Mouse (Mus musculus) intestine, embryonic 14.5 days (tissue): ENCODE measurements around the gene Myo16. TPM values are rescaled to one million over a fixed set of nuclear protein-coding genes. Genes with fewer than 3 reads are reported as not detected.

Source experiments
- ATAC-seq: fragments of 200-750 bp; cut with Nextera tagmentation; replicated peaks from 2 replicates; pipeline ENCODE4 v1.8.0; 2017; ENCODE audit warnings: low read depth, moderate number of reproducible peaks, moderate TSS enrichment, moderate library complexity; ENCODE audit not compliant: low FRiP score, low TSS enrichment
- DNase-seq: peaks from one replicate; pipeline ENCODE4 v3.0.0-alpha.2; 2018; ENCODE audit warnings: low spot score
- H3K27ac ChIP-seq: fragments of 300-500 bp; sonication (generic); 2 replicates; pipeline ENCODE4 v1.5.1; 2014; ENCODE audit warnings: low read depth, mild to moderate bottlenecking, control low read depth
- H3K27me3 ChIP-seq: fragments of 300-500 bp; sonication (generic); replicated peaks from 2 replicates; pipeline ENCODE4 v1.6.1; 2014; ENCODE audit warnings: low read length, control low read depth; ENCODE audit not compliant: control insufficient read depth, insufficient read depth
- H3K36me3 ChIP-seq: fragments of 300-500 bp; sonication (generic); 2 replicates; pipeline ENCODE4 v1.6.1; 2014; ENCODE audit warnings: low read length, control low read depth; ENCODE audit not compliant: control insufficient read depth, insufficient read depth
- H3K4me1 ChIP-seq: fragments of 300-500 bp; sonication (generic); replicated peaks from 2 replicates; pipeline ENCODE4 v1.6.1; 2014; ENCODE audit warnings: low read length, control low read depth, mixed read lengths; ENCODE audit not compliant: control insufficient read depth, insufficient read depth
- H3K4me2 ChIP-seq: fragments of 300-500 bp; sonication (generic); 2 replicates; pipeline ENCODE4 v1.6.1; 2014; ENCODE audit warnings: low read length
- H3K4me3 ChIP-seq: fragments of 300-500 bp; sonication (generic); 2 replicates; pipeline ENCODE4 v1.5.1; 2014; ENCODE audit warnings: low read depth, low read length, control low read depth, mixed read lengths
- H3K9ac ChIP-seq: fragments of 300-500 bp; sonication (generic); 2 replicates; pipeline ENCODE4 v1.6.1; 2014; ENCODE audit warnings: mild to moderate bottlenecking, low read length
- H3K9me3 ChIP-seq: fragments of 300-500 bp; sonication (generic); 2 replicates; pipeline ENCODE4 v1.6.1; 2016; ENCODE audit warnings: low read length, control low read depth; ENCODE audit not compliant: control insufficient read depth
- WGBS: fragments of 180-500 bp; shearing (Covaris S2); extraction: QIAGEN DNeasy Blood & Tissue Kit; methylation state at CpG from one replicate; pipeline ENCODE4 v1.1.7; 2014; 5-methylcytosine and 5-hydroxymethylcytosine counted together
- polyA plus RNA-seq: library from polyadenylated mRNA; unstranded; fragments of >200 nt; fragmentation: Nextera tagmentation; extraction: Ambion mirVana; gene quantifications from 2 replicates; pipeline ENCODE4 v1.2.1, GENCODE M21; 2014

Myo16 gene
- polyA plus RNA-seq, 1 experiment from 2014 or later, result 0.26 TPM

DNA sequence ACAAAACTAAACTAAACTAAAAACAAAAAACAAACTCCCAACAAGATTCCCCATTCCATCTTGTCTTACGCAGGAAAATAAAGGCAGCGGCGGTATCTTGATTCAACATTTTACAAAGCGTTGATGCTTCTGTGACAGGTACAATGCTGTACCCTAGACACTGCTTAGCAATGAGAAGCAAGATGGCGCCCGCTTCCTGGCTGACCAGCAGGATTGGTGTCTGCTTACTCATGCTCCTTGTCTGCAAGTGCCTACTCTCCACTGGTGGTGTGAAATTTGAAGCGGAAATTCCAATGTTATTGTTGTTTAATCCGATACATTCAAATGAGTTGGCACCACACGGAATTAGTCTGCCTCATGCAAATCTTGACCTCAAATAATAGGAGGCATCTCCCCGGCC, 421.5 kb downstream of the Myo16 start:
- Histone ChIP-seq H3K9me3 (no peaks in the 10 kb centered on the region), H3K9ac (no peak overlapping the region), H3K27me3 (no peaks in the 10 kb centered on the region), H3K36me3 (no peaks in the 10 kb centered on the region), H3K4me1 (no peaks in the 10 kb centered on the region), H3K27ac (no peak overlapping the region), H3K4me2 (no peak overlapping the region), H3K4me3 (no peak overlapping the region)
- WGBS, result 96% methylated on average over 10 of the region's 10 CpGs
- no peak for ATAC-seq
- DNase-seq, result no peak

DNA sequence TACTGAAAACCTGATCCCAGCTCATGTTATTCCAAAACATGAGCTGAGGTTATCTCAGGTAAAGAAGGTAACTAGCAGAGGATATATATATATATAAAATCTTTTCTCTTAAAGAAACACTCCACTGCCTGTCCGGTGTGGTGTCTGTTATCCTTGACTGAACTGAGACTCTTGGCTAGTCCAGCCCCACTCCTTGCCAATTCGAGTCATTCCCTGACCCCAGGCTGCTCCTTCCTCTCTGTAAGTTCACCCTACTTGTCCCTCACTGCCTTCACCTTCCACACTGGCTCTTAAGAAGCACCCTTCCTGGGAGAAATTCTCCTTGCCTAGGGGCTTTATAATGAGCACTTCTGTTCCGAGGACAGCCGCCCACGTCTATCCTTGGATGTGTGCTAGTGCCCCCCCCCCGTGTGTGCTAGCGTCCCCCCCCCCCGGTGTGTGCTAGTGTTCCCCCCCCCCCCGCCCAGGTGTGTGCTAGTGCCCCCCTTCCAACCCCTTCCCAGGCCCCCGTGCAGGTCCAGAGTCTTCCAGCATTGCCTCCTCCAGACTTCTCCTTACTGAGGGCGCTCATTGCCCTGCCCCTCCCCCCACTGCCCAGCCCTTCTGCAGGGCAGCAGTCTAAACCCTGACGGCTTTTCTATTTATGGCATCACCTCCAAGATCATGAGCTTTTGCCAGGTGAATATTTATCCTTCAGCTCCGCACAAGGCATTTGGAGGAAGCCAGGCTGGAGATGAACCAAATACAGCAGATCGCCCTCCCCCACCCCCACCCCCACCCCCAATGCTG, 433.4 kb downstream of the Myo16 start:
- no peaks in the 10 kb centered on the region for H3K27me3 ChIP-seq
- H3K9me3 ChIP-seq, result no peaks in the 10 kb centered on the region
- no peak overlapping the region for H3K4me3 ChIP-seq
- ATAC-seq (no peak), DNase-seq (no peak)
- H3K27ac ChIP-seq, result no peak overlapping the region
- no peak overlapping the region for H3K4me2 ChIP-seq
- 22% methylated on average over 11 of the region's 14 CpGs for whole genome bisulfite sequencing
- no peaks in the 10 kb centered on the region for H3K36me3 ChIP-seq
- H3K4me1 ChIP-seq, result no peaks in the 10 kb centered on the region; the same call in 1 of the 2 replicates
- no peak overlapping the region for H3K9ac ChIP-seq

DNA sequence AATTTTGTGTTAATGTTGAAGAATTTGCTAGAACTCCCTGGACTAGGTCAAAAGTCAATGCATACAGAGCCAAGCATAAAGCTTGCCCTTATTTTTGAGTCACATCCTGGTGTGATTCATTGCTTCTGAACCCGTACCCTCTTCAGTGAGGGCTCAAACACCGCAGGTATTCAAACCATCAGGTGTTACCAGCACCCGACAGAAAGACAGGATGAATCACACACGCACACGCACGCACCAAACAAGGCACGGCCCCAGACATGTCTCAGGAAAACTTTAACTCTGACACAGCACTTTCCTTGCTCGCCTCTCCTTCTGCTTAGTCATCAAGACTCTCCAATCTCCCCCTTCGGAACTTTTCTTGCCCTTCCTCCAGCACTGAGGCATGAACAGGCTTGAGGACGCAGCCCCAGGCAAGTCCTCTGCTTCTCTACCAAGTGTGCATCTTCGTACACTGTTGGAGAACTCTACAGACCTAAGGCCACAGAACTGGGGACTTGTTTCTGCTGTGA, 435.8 kb downstream of the Myo16 start:
- Histone ChIP-seq H3K4me3 (no peak overlapping the region), H3K27ac (no peak overlapping the region), H3K4me1 (no peaks in the 10 kb centered on the region; the same call in 1 of the 2 replicates), H3K36me3 (no peaks in the 10 kb centered on the region), H3K9ac (no peak overlapping the region), H3K4me2 (no peak overlapping the region), H3K9me3 (no peaks in the 10 kb centered on the region), H3K27me3 (no peaks in the 10 kb centered on the region)
- DNase-seq (no peak), ATAC-seq (no peak)
- WGBS, result 83% methylated on average over 11 of the region's 11 CpGs

DNA sequence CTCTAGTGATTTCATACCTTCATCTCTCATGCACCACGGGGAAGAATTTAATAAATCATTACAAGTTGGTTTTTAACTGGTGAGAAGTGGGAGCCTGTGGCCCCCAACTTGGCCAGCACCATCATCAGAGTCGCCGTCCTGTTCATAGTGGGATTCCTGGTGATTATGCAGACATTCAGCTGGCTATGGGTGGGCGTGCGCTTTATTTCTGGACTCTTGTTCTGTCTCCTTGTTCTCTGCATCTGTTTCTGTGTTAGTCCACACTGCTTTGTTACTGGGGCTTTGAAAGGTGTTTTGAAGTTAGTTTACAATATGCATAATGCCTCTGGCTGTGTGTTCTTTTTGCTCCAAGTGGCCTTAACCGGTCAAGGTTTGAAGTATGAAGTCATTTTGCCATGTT, 439.2 kb downstream of the Myo16 start:
- WGBS, result 87% methylated on average over 6 of the region's 6 CpGs
- no peak for DNase-seq
- H3K4me2 ChIP-seq, result no peak overlapping the region
- H3K4me3 ChIP-seq, result no peak overlapping the region
- no peaks in the 10 kb centered on the region for H3K27me3 ChIP-seq
- H3K4me1 ChIP-seq, result no peaks in the 10 kb centered on the region
- no peaks in the 10 kb centered on the region for H3K9me3 ChIP-seq
- no peak overlapping the region for H3K27ac ChIP-seq
- ATAC-seq, result no peak
- no peaks in the 10 kb centered on the region for H3K36me3 ChIP-seq
- no peak overlapping the region for H3K9ac ChIP-seq

DNA sequence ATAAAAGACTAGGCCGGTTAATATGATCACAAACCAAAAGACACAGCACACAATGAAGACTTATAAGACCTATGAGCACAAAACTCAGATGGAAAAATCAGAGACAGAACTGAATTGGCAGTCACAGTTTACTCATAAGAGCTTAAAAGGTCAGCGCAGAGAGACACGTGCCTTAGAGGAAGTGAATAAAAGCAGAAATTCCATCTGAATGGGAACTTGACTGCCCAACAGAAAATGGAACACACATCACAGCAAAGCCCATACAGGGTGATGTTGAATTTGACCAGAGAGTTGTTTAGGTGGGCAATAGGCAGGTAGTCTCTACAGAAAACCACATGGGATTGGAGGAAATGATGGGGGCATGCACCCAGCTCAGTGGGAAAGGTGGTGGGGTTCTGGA, 442.6 kb downstream of the Myo16 start:
- Histone ChIP-seq H3K36me3 (no peaks in the 10 kb centered on the region), H3K9me3 (no peaks in the 10 kb centered on the region), H3K27ac (no peak overlapping the region), H3K4me3 (no peak overlapping the region), H3K4me2 (no peak overlapping the region), H3K9ac (no peak overlapping the region), H3K4me1 (no peaks in the 10 kb centered on the region), H3K27me3 (no peaks in the 10 kb centered on the region)
- ATAC-seq (no peak), DNase-seq (no peak)
- 85% methylated on average over 3 of the region's 3 CpGs for WGBS

DNA sequence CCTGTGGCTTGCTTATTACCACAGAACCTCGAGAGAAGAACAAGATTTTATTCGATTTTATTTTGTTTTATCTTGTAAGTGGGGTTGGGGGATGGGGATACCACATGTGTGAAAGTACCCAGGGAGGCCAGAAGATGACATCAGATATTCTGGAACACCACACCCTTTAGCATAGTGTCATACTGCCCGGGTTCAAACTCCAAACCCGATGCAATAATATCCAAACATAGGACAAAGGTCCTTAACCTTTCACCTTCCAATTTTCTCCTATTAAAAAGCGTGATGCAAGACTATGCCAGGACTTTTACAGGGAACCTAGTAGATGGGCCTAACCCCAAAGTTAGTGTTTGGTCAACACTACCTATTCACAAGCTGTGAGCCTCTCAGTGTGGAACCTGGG, 443.9 kb downstream of the Myo16 start:
- Histone ChIP-seq H3K4me1 (no peaks in the 10 kb centered on the region), H3K4me2 (no peak overlapping the region), H3K36me3 (no peaks in the 10 kb centered on the region), H3K9me3 (no peaks in the 10 kb centered on the region), H3K9ac (no peak overlapping the region), H3K27me3 (no peaks in the 10 kb centered on the region), H3K27ac (no peak overlapping the region), H3K4me3 (no peak overlapping the region)
- WGBS, result 85% methylated on average over 5 of the region's 5 CpGs
- no peak for DNase-seq
- no peak for ATAC-seq

DNA sequence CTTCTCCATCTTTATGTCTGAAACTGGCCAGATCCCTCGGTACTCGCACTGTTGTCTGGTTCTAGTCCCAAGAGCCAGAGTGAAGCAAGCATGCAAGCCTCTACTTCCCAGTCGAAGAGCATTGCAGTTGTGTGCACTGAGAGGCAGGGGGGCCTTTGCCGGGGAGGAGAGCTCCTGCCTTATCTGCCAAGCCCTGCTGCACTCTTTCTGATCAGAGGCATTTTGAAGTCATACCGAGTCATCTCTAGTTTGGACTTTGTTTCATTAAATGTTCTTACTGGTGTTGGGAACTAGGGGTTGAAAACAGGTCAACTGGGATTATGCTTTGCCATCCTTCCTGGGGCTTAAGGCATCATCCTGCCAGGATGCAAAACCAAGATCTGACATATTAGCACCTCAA, 445.2 kb downstream of the Myo16 start:
- Histone ChIP-seq H3K4me1 (no peaks in the 10 kb centered on the region), H3K27ac (no peak overlapping the region), H3K4me2 (no peak overlapping the region), H3K4me3 (no peak overlapping the region), H3K9ac (no peak overlapping the region), H3K9me3 (no peaks in the 10 kb centered on the region), H3K27me3 (no peaks in the 10 kb centered on the region), H3K36me3 (no peaks in the 10 kb centered on the region)
- ATAC-seq (no peak), DNase-seq (no peak)
- 84% methylated on average over 5 of the region's 5 CpGs for WGBS

DNA sequence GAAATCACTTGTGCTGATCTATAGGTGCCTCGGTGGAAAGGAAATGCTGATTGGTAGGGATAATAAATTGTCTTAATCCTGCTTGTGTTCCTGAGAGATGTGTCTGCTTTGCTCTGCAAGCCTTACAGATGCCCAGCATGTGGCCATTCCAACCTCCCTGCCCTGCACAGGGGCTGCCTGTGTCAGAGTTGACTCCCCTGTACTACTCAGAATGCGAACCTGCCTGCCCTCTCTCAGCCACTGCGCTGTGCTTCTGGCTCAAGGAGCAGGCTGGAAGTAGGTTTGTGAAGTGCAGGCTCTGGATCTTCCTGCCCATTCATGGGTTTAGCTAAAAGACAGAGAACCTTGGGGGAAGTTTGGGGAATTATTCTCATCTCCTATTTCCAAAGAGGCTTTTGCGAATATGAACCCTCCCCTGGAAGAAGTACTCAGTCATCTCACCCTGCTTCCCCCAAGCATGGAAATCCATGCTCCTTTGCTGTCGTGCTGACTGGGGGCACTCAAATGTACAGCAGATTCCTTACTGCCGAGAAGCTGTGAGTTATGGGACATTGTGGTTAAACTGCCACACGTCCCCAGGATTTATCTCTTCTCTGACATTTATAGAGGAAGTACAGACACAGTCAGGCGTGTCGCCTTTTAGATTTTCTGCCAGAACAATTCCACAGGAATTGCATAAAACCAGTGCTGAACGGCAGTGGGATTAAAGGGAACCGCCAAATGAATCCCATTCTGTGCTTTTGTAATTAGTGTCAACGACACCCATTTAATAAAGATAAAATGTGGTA, 452.5 kb downstream of the Myo16 start:
- no peak for ATAC-seq
- Histone ChIP-seq H3K9me3 (no peaks in the 10 kb centered on the region), H3K4me1 (peaks cover 9% of the 10 kb centered on the region; the same call in 1 of the 2 replicates), H3K4me2 (no peak overlapping the region), H3K36me3 (no peaks in the 10 kb centered on the region), H3K27ac (no peak overlapping the region), H3K4me3 (no peak overlapping the region), H3K27me3 (no peaks in the 10 kb centered on the region), H3K9ac (no peak overlapping the region)
- DNase-seq, result no peak
- 30% methylated on average over 12 of the region's 12 CpGs for WGBS
